Mouse (Mus musculus) liver, adult (tissue): Measurements from ENCODE around the gene Mgat5.

Experiments
- GATA4 ChIP-seq: IDR thresholded peaks from 2 replicates; pipeline ENCODE4 v1.6.1; 2014; ENCODE audit warnings: mild to moderate bottlenecking, low read length; ENCODE audit not compliant: insufficient replicate concordance

The Mgat5 gene

GRCm38 (mm10) chr1:127242151-127242887 is 37.5 kb downstream of the Mgat5 start:
- TF ChIP-seq GATA4 = no peak

DNA sequence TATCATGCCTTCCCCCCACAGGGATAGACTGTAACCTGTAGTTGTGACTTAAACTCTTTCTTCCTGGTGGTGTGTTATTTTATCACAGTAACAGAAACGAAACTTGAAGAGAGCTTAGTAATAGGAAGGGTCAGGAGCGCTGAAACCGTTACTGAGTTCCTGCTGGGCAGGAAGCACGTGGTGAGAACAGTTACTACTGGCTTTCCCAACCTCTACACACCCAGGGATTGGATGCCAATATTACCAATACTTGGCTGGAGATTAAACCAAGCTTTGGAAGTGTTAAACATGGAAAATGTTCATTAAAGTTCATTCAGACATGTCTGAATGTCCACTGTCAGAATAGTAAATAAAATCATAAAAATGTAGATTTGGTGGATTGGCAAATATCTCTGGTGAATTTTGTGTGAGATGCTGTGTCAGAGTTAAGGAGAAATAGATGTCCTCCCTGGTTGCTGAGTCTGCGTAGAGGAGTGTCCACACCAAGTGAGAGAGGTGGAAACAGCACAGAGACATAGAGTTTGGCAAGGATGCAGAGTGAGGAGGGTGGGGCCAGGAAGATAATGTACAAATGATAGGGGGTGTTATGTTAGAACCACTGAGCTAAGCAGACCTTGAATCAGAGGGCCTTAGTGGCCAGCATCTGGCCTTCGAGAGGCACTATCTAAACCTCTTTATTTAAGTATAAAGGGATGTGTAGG is 38.2 kb downstream of the Mgat5 start:
- peak; percentile 44; the same call in 1 of the 2 replicates for TF ChIP-seq GATA4

DNA sequence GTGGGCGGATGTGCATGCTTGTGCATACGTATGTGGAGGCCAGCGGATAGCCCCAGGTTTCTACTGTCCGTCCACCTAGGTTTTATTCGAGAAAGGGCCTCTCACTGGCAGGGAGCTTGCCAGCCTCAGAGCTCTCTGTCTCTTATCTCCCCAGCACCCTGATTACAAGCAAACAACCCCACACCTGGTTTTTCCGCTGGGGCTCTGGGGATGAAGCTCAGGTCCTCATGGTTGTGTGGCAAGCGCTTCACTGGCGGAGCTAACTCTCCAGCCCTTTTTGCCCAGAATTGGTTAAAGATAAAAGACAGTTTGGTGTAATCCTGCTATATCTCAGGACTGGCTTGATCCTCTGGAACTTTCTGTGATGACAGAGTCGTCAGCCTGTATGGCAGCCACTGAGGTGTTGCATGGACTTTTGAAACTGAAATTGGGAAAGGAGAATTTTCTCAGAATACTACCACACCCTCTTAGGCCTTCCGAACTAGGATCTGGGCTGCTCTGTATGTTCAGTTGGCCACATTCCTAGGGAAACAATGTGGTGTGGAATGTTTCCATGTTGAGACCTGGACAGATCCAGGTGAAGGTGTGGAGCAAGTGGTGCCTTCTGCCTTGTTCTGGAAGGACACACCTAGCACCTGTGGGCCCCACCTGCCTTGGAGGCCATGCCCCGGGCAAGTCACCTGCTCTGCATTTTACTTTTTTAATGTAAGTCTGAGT is 39.4 kb downstream of the Mgat5 start:
- no peak for TF ChIP-seq GATA4

- TF ChIP-seq GATA4 = no peak
These were observed 41.3 kb downstream of the Mgat5 start for GRCm38 (mm10) chr1:127246158-127246557.

- TF ChIP-seq GATA4 = no peak
These were observed 43.6 kb downstream of the Mgat5 start for GRCm38 (mm10) chr1:127248433-127248832.

DNA sequence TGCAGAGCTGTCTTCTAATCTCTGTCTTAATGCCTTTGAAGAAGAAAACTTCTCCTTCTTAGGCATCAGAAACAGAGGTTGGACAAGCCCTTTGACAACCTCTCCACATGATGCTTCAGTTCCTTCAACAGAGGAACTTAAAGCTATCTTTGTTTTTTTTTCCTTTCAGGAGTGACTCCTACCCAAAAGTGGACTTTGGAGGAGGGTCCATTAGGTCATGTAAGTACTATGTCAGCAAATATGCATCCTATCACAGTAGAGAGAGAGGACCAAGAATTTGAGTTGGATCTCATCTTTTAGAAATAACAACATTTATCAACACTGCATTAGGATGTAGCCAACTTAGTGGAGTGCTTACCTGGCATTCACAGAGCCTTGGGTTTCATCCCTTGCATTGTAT is 44.8 kb downstream of the Mgat5 start:
- no peak for TF ChIP-seq GATA4

DNA sequence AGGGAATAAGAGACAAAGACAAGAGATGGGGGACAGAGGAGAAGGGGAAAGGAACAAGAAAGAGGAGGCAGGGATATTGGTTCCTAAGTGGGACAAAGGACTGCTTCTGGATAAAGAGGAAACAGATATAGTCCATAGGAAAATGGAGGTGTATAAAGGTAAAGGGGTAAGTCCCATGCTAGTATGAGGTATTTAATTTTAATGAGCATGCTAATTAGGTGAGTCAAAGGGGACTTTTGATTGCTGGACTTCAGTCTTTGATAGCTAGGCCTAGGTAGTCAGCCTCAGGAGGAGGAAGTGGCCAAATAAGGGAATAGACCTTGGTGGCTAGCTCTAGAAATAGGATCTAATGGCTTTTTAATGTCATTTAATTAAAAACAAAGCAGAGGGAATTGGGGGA is 45.5 kb downstream of the Mgat5 start:
- no peak for TF ChIP-seq GATA4

GRCm38 (mm10) chr1:127251751-127252150 is 46.9 kb downstream of the Mgat5 start:
- TF ChIP-seq GATA4 = no peak

DNA sequence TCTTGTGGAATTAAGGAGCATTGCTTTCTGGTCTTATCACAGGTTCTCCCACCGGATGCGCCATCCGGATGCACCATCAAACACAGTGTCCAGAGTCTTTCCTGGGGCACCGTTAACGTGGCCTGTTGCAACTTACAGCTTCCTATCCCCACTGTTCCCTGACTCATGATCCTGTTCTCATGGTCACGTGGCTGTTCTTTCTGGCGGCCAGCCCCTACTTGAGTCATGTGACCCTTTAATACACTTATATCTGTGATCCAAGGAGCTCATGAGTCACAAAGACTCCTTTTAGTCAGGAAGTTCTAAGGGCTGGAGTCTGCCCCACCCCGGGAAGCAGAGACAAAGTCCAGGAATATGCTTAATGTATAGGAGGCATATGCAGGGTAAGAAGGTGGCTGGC is 52.2 kb downstream of the Mgat5 start:
- TF ChIP-seq GATA4 = peak; percentile 72; the same call in 1 of the 2 replicates

DNA sequence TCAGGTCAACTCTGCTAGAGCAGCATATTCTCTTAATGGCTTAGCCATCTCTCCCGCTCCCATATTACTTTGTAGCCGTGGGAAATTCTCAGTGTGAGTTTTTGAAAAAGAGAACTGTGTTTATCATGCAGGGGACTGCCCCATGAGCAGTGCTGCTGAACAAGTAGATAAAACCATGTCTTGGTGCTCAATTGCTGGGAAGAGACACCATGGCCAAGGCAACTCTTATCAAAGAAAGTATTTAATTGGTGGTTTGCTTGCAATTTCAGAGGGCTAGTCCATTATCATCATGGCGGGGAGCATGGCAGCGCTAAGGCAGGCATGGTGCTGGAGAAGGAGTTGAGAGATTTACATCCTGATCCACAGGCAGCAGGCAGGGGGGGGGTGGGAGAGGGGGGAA is 54.9 kb downstream of the Mgat5 start:
- TF ChIP-seq GATA4 = no peak

DNA sequence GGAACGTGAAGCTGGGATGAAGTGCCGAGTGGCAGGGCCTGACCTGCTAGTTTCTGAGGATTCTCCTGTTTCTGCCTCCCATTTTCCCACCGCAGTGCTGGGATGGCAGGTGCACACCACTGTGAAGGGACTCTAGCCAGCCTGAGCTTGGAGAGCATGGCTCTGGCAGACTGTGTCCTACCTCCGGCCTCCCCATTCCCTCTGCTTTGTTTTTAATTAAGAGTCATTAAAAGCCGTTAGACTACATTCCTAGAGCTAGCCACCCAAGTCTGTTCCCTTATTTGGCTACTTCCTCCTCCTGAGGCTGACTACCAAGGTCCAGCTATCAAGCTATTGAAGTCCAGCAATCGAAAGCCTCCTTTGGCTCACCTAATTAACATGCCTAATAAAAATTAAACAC is 56.2 kb downstream of the Mgat5 start:
- TF ChIP-seq GATA4 = no peak

- TF ChIP-seq GATA4 = no peak
These were observed 57.5 kb downstream of the Mgat5 start for GRCm38 (mm10) chr1:127262170-127262837.

DNA sequence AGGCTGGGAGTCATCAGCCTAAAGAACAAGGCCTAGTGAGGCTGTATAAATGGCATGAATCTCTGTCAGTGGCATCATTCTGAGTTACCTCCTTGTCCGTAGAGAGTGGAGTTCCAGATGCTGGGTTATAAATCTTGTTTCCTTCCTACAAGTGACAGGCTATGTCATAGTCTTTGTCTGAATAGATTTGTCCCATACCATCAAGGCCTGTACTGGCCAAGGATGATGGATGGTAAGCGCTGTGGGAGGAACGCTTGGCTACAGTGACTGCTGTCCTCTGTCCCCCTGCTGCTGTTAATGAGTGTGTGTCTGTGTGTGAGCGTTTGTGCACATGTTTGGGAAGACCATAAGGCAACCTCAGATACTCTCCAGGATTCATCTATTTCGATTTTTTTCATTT is 63.2 kb downstream of the Mgat5 start:
- no peak for TF ChIP-seq GATA4

- no peak for TF ChIP-seq GATA4
These were observed 64.5 kb downstream of the Mgat5 start for GRCm38 (mm10) chr1:127269343-127269742.

- TF ChIP-seq GATA4 = peak; percentile 50; the same call in 1 of the 2 replicates
These were observed 65.6 kb downstream of the Mgat5 start for GRCm38 (mm10) chr1:127270273-127271020.
